Mouse (Mus musculus) gastrocnemius, postnatal 36 days (tissue): ENCODE measurements around the gene Tmcc1. TPM values are rescaled to one million over a fixed set of nuclear protein-coding genes. Genes with fewer than 3 reads are reported as not detected.

Experiments used
- DNase-seq, 2 experiments: peaks; one replicate each; pipeline ENCODE4 v3.0.0; 2022
- intact Hi-C: fragments of 180-260 bp; cut with DNase I; formaldehyde crosslinking; loops from one replicate; pipeline ENCODE4 v1.15.1; 2025
- total RNA-seq, 2 experiments: library from RNA; stranded (reverse); gene quantifications; 2 replicates each; pipeline ENCODE4 v1.2.3; 2021

Gene Tmcc1
- total RNA-seq, 2 experiments from 2014 or later = 46.3 to 59.5 TPM

- DNase-seq = no peak
- intact Hi-C loops = loop anchor here (5.0 kb wide), 1 partner anchor 35 kb away; no protein-coding TSS in a partner anchor
Observed at GRCm38 (mm10) chr6:116037281-116037831, 155.9 kb downstream of the Tmcc1 start.

GRCm38 (mm10) chr6:116036555-116036954, 156.7 kb downstream of the Tmcc1 start:
- no peak for DNase-seq
- intact Hi-C loops = loop anchor here (5.0 kb wide), 1 partner anchor 36 kb away; no protein-coding TSS in a partner anchor

- intact Hi-C loops = no loop called here
- DNase-seq = no peak
Observed at GRCm38 (mm10) chr6:116031052-116031451, 162.2 kb downstream of the Tmcc1 start.

GRCm38 (mm10) chr6:116024666-116025065, 168.6 kb downstream of the Tmcc1 start:
- no peak for DNase-seq
- intact Hi-C loops = no loop called here

GRCm38 (mm10) chr6:116021961-116022485, 171.3 kb downstream of the Tmcc1 start:
- intact Hi-C loops = no loop called here
- DNase-seq = no peak

GRCm38 (mm10) chr6:116015902-116016301, 177.4 kb downstream of the Tmcc1 start:
- intact Hi-C loops = no loop called here
- DNase-seq = no peak

GRCm38 (mm10) chr6:116014111-116014510, 179.2 kb downstream of the Tmcc1 start:
- DNase-seq = no peak
- intact Hi-C loops = no loop called here

GRCm38 (mm10) chr6:116013687-116014086, 179.6 kb downstream of the Tmcc1 start:
- intact Hi-C loops = no loop called here
- no peak for DNase-seq

GRCm38 (mm10) chr6:116010541-116010940, 182.7 kb downstream of the Tmcc1 start:
- intact Hi-C loops = loop anchor here (2.0 kb wide), 1 partner anchor 118 kb away; no protein-coding TSS in a partner anchor
- peak; percentile 61 to 92 for DNase-seq

GRCm38 (mm10) chr6:116009426-116009825, 183.9 kb downstream of the Tmcc1 start:
- no peak for DNase-seq
- intact Hi-C loops = loop anchor here (5.0 kb wide), 1 partner anchor 162 kb away; no protein-coding TSS in a partner anchor

GRCm38 (mm10) chr6:116007561-116008173, 185.6 kb downstream of the Tmcc1 start:
- intact Hi-C loops = loop anchor here (5.0 kb wide), 1 partner anchor 160 kb away; no protein-coding TSS in a partner anchor
- DNase-seq = peak in 1 of 2 experiments; percentile 66

GRCm38 (mm10) chr6:116006731-116007130, 186.6 kb downstream of the Tmcc1 start:
- intact Hi-C loops = loop anchor here (1.0 to 5.0 kb wide), 2 partner anchors 105 to 159 kb away; no protein-coding TSS in a partner anchor
- peak; percentile 73 to 74 for DNase-seq

GRCm38 (mm10) chr6:116005959-116006288, 187.4 kb downstream of the Tmcc1 start:
- DNase-seq = peak in 1 of 2 experiments; percentile 33
- intact Hi-C loops = loop anchor here (1.0 to 5.0 kb wide), 2 partner anchors 105 to 159 kb away; no protein-coding TSS in a partner anchor

GRCm38 (mm10) chr6:116005275-116005958, 187.9 kb downstream of the Tmcc1 start:
- no peak for DNase-seq
- intact Hi-C loops = loop anchor here (5.0 kb wide), 1 partner anchor 158 kb away; no protein-coding TSS in a partner anchor

- no peak for DNase-seq
- intact Hi-C loops = loop anchor here (5.0 kb wide), 1 partner anchor 157 kb away; no protein-coding TSS in a partner anchor
Observed at GRCm38 (mm10) chr6:116004716-116005115, 188.6 kb downstream of the Tmcc1 start.

- DNase-seq = no peak
- intact Hi-C loops = no loop called here
Observed at GRCm38 (mm10) chr6:116004069-116004468, 189.2 kb downstream of the Tmcc1 start.

- DNase-seq = no peak
- intact Hi-C loops = no loop called here
Observed at GRCm38 (mm10) chr6:116003516-116003915, 189.8 kb downstream of the Tmcc1 start.

- DNase-seq = no peak
- intact Hi-C loops = no loop called here
Observed at GRCm38 (mm10) chr6:116002311-116003104, 190.8 kb downstream of the Tmcc1 start.

GRCm38 (mm10) chr6:116000851-116001250, 192.4 kb downstream of the Tmcc1 start:
- intact Hi-C loops = no loop called here
- no peak for DNase-seq

GRCm38 (mm10) chr6:115999227-115999626, 194.1 kb downstream of the Tmcc1 start:
- intact Hi-C loops = no loop called here
- no peak for DNase-seq
